Mouse (Mus musculus): ENCODE data around the gene Atad5. TPM values are rescaled to one million over a fixed set of nuclear protein-coding genes. Genes with fewer than 3 reads are reported as not detected.

Atad5 gene
- polyA plus RNA-seq, 1 experiment from 2014 or later = 3.5 TPM

GRCm38 (mm10) chr11:80067558-80067957 lies 21.6 kb upstream of the Atad5 start:
- ATAC-seq (ENCODE audit: low FRiP score) = no peak
- H3K36me3 ChIP-seq = no peaks in the 10 kb centered on the region
- no peak overlapping the region for H3K9ac ChIP-seq (replicated peaks)
- H3K27me3 ChIP-seq (replicated peaks) = no peaks in the 10 kb centered on the region
- H3K4me3 ChIP-seq (replicated peaks) = no peak overlapping the region
- H3K4me2 ChIP-seq = no peak overlapping the region
- H3K9me3 ChIP-seq (replicated peaks) = no peaks in the 10 kb centered on the region
- H3K27ac ChIP-seq (replicated peaks) = no peak overlapping the region
- no peaks in the 10 kb centered on the region for H3K4me1 ChIP-seq
- WGBS = 87% methylated on average over 5 of the region's 5 CpGs

GRCm38 (mm10) chr11:80069815-80070214 lies 19.4 kb upstream of the Atad5 start:
- no peak overlapping the region for H3K4me3 ChIP-seq (replicated peaks)
- H3K9me3 ChIP-seq (replicated peaks) = no peaks in the 10 kb centered on the region
- ATAC-seq (ENCODE audit: low FRiP score) = no peak
- no peaks in the 10 kb centered on the region for H3K4me1 ChIP-seq
- H3K27me3 ChIP-seq (replicated peaks) = no peaks in the 10 kb centered on the region
- no peak overlapping the region for H3K9ac ChIP-seq (replicated peaks)
- H3K4me2 ChIP-seq = no peak overlapping the region
- H3K27ac ChIP-seq (replicated peaks) = no peak overlapping the region
- H3K36me3 ChIP-seq = no peaks in the 10 kb centered on the region
- WGBS = 69% methylated on average over 3 of the region's 3 CpGs

- 94% methylated on average over 2 of the region's 2 CpGs for WGBS
- H3K27me3 ChIP-seq (replicated peaks) = no peaks in the 10 kb centered on the region
- H3K4me2 ChIP-seq = no peak overlapping the region
- H3K36me3 ChIP-seq = no peaks in the 10 kb centered on the region
- H3K4me1 ChIP-seq = no peaks in the 10 kb centered on the region
- no peak overlapping the region for H3K27ac ChIP-seq (replicated peaks)
- no peak for ATAC-seq (ENCODE audit: low FRiP score)
- no peak overlapping the region for H3K4me3 ChIP-seq (replicated peaks)
- no peaks in the 10 kb centered on the region for H3K9me3 ChIP-seq (replicated peaks)
- H3K9ac ChIP-seq (replicated peaks) = no peak overlapping the region
These were observed 18.2 kb upstream of the Atad5 start for GRCm38 (mm10) chr11:80071039-80071438.

- WGBS = 91% methylated on average over 3 of the region's 3 CpGs
- no peak for ATAC-seq (ENCODE audit: low FRiP score)
- Histone ChIP-seq H3K27ac (replicated peaks) (no peak overlapping the region), H3K9ac (replicated peaks) (no peak overlapping the region), H3K4me2 (no peak overlapping the region), H3K4me1 (no peaks in the 10 kb centered on the region), H3K9me3 (replicated peaks) (no peaks in the 10 kb centered on the region), H3K27me3 (replicated peaks) (no peaks in the 10 kb centered on the region), H3K36me3 (no peaks in the 10 kb centered on the region), H3K4me3 (replicated peaks) (no peak overlapping the region)
These were observed 16.8 kb upstream of the Atad5 start for GRCm38 (mm10) chr11:80072365-80072764.

GRCm38 (mm10) chr11:80075608-80076277 lies 13.5 kb upstream of the Atad5 start:
- Histone ChIP-seq H3K4me1 (peaks cover 13% of the 10 kb centered on the region), H3K27ac (replicated peaks) (no peak overlapping the region), H3K36me3 (no peaks in the 10 kb centered on the region), H3K27me3 (replicated peaks) (no peaks in the 10 kb centered on the region), H3K4me2 (no peak overlapping the region), H3K9me3 (replicated peaks) (no peaks in the 10 kb centered on the region), H3K4me3 (replicated peaks) (no peak overlapping the region), H3K9ac (replicated peaks) (no peak overlapping the region)
- 95% methylated on average over 5 of the region's 5 CpGs for WGBS
- ATAC-seq (ENCODE audit: low FRiP score) = no peak

GRCm38 (mm10) chr11:80077784-80078545 lies 11.2 kb upstream of the Atad5 start:
- no peak overlapping the region for H3K4me2 ChIP-seq
- H3K27ac ChIP-seq (replicated peaks) = no peak overlapping the region
- no peak for ATAC-seq (ENCODE audit: low FRiP score)
- peaks cover 18% of the 10 kb centered on the region for H3K4me1 ChIP-seq
- WGBS = 81% methylated on average over 13 of the region's 14 CpGs
- H3K36me3 ChIP-seq = no peaks in the 10 kb centered on the region
- no peaks in the 10 kb centered on the region for H3K9me3 ChIP-seq (replicated peaks)
- no peaks in the 10 kb centered on the region for H3K27me3 ChIP-seq (replicated peaks)
- no peak overlapping the region for H3K9ac ChIP-seq (replicated peaks)
- H3K4me3 ChIP-seq (replicated peaks) = no peak overlapping the region

GRCm38 (mm10) chr11:80078831-80079230 lies 10.4 kb upstream of the Atad5 start:
- Histone ChIP-seq H3K27ac (replicated peaks) (no peak overlapping the region), H3K4me2 (no peak overlapping the region), H3K9ac (replicated peaks) (no peak overlapping the region), H3K4me1 (peaks cover 18% of the 10 kb centered on the region), H3K9me3 (replicated peaks) (no peaks in the 10 kb centered on the region), H3K36me3 (no peaks in the 10 kb centered on the region), H3K4me3 (replicated peaks) (no peak overlapping the region), H3K27me3 (replicated peaks) (no peaks in the 10 kb centered on the region)
- no peak for ATAC-seq (ENCODE audit: low FRiP score)
- 22% methylated on average over 1 of the region's 1 CpGs for WGBS

- 72% methylated on average over 6 of the region's 6 CpGs for WGBS
- no peaks in the 10 kb centered on the region for H3K36me3 ChIP-seq
- H3K4me2 ChIP-seq = peak overlapping the region; percentile 84
- ATAC-seq (ENCODE audit: low FRiP score) = no peak
- no peaks in the 10 kb centered on the region for H3K9me3 ChIP-seq (replicated peaks)
- H3K9ac ChIP-seq (replicated peaks) = peak overlapping the region; percentile 92; the same call in 1 of the 2 replicates
- peaks cover 18% of the 10 kb centered on the region for H3K4me1 ChIP-seq
- no peaks in the 10 kb centered on the region for H3K27me3 ChIP-seq (replicated peaks)
- no peak overlapping the region for H3K27ac ChIP-seq (replicated peaks)
- peak overlapping the region; percentile 93 for H3K4me3 ChIP-seq (replicated peaks)
These were observed 9.4 kb upstream of the Atad5 start for GRCm38 (mm10) chr11:80079751-80080150.

- under 1% methylated on average over 32 of the region's 32 CpGs for WGBS
- Histone ChIP-seq H3K27me3 (replicated peaks) (no peaks in the 10 kb centered on the region), H3K4me1 (peaks cover 18% of the 10 kb centered on the region), H3K4me2 (peak overlapping the region; percentile 84), H3K4me3 (replicated peaks) (peak overlapping the region; percentile 93), H3K27ac (replicated peaks) (peak overlapping the region; percentile 85), H3K9ac (replicated peaks) (peak overlapping the region; percentile 92), H3K9me3 (replicated peaks) (no peaks in the 10 kb centered on the region), H3K36me3 (no peaks in the 10 kb centered on the region)
- ATAC-seq (ENCODE audit: low FRiP score) = peak; percentile 79; the same call in 1 of the 2 replicates
These were observed 8.8 kb upstream of the Atad5 start for GRCm38 (mm10) chr11:80080381-80080825.

GRCm38 (mm10) chr11:80080826-80081728 lies 8.1 kb upstream of the Atad5 start, which contains the start of gene Crlf3:
TSS of gene Crlf3 (minus strand) at chr11:80080991.
- H3K27me3 ChIP-seq (replicated peaks) = no peaks in the 10 kb centered on the region
- H3K9me3 ChIP-seq (replicated peaks) = no peaks in the 10 kb centered on the region
- H3K36me3 ChIP-seq = no peaks in the 10 kb centered on the region
- H3K4me2 ChIP-seq = peak within 1 kb of the TSS; percentile 84
- peak within 1 kb of the TSS; percentile 93 for H3K4me3 ChIP-seq (replicated peaks)
- peak within 1 kb of the TSS; percentile 85 for H3K27ac ChIP-seq (replicated peaks)
- WGBS = 6% methylated on average over 55 of the region's 55 CpGs
- ATAC-seq (ENCODE audit: low FRiP score) = peak; percentile 94
- H3K9ac ChIP-seq (replicated peaks) = peak within 1 kb of the TSS; percentile 92
- H3K4me1 ChIP-seq = peaks cover 18% of the 10 kb centered on the region

GRCm38 (mm10) chr11:80081786-80082319 lies 7.3 kb upstream of the Atad5 start:
- WGBS = 87% methylated on average over 7 of the region's 7 CpGs
- no peaks in the 10 kb centered on the region for H3K36me3 ChIP-seq
- H3K4me2 ChIP-seq = peak overlapping the region; percentile 84; the same call in 1 of the 2 replicates
- no peaks in the 10 kb centered on the region for H3K27me3 ChIP-seq (replicated peaks)
- no peak overlapping the region for H3K4me3 ChIP-seq (replicated peaks)
- H3K4me1 ChIP-seq = peaks cover 18% of the 10 kb centered on the region
- no peak overlapping the region for H3K9ac ChIP-seq (replicated peaks)
- ATAC-seq (ENCODE audit: low FRiP score) = no peak
- peak overlapping the region; percentile 85; the same call in 1 of the 2 replicates for H3K27ac ChIP-seq (replicated peaks)
- H3K9me3 ChIP-seq (replicated peaks) = no peaks in the 10 kb centered on the region
